Mouse (Mus musculus) G1E (cell line): ENCODE results near the gene Trabd. TPM values are rescaled to one million over a fixed set of nuclear protein-coding genes. Genes with fewer than 3 reads are reported as not detected.
A peak's percentile ranks its signal among the peaks of the same experiment; 100 is the strongest.

ENCODE experiments used
- ATAC-seq: 2 replicates; pipeline ENCODE4 v1.8.0; 2016; ENCODE audit warnings: mild to moderate bottlenecking; ENCODE audit not compliant: insufficient number of reproducible peaks, poor library complexity, low FRiP score, severe bottlenecking; ENCODE audit errors: extremely low read depth
- DNase-seq: peaks from one replicate; pipeline ENCODE4 v3.0.0; 2012; ENCODE audit warnings: low spot score
- H3K27me3 ChIP-seq: 2 replicates; pipeline ENCODE4 v1.6.1; 2012; ENCODE audit warnings: mild to moderate bottlenecking, low read length, inconsistent platforms; ENCODE audit not compliant: insufficient read depth
- H3K36me3 ChIP-seq: replicated peaks from 2 replicates; pipeline ENCODE3; 2012; ENCODE audit warnings: mild to moderate bottlenecking, inconsistent platforms
- H3K4me1 ChIP-seq: 2 replicates; pipeline ENCODE4 v1.6.1; 2012; ENCODE audit warnings: low read depth, low read length, inconsistent platforms, mixed read lengths; ENCODE audit not compliant: insufficient read depth
- H3K4me3 ChIP-seq: 2 replicates; pipeline ENCODE4 v1.5.1; 2012; ENCODE audit warnings: low read depth, mild to moderate bottlenecking, inconsistent platforms, low read length, moderate library complexity, mixed read lengths
- H3K9me3 ChIP-seq: replicated peaks from 2 replicates; pipeline ENCODE4 v1.6.1; 2012; ENCODE audit warnings: inconsistent platforms
- CTCF ChIP-seq: IDR thresholded peaks from 2 replicates; pipeline ENCODE4 v1.5.1; 2012; ENCODE audit warnings: low read depth, low read length, inconsistent platforms, mixed read lengths
- GATA1 ChIP-seq: IDR thresholded peaks from 2 replicates; pipeline ENCODE4 v1.6.1; 2012; ENCODE audit warnings: borderline replicate concordance, low read length, inconsistent platforms, mixed read lengths
- GATA2 ChIP-seq: IDR thresholded peaks from 2 replicates; pipeline ENCODE4 v1.6.1; 2012; ENCODE audit warnings: low read depth, low read length, inconsistent platforms, borderline replicate concordance
- POLR2AphosphoS5 ChIP-seq: IDR thresholded peaks from 2 replicates; pipeline ENCODE4 v1.6.1; 2012; ENCODE audit warnings: low read depth, low read length, inconsistent platforms; ENCODE audit not compliant: insufficient replicate concordance
- TAL1 ChIP-seq: conservative IDR thresholded peaks from 2 replicates; pipeline ENCODE4 v1.6.1; 2012; ENCODE audit warnings: low read depth, low read length, inconsistent platforms, mixed read lengths
- polyA plus RNA-seq: library from polyadenylated mRNA; stranded (reverse); fragments of >175 nt; gene quantifications from 2 replicates; pipeline ENCODE4 v1.2.3, GENCODE M21; 2012
- total RNA-seq, 2 experiments: library from RNA; stranded (forward) in 1 of 2; stranded (reverse) in 1 of 2; fragments of 200-1000 nt in 1 of 2; fragments of >200 nt in 1 of 2; fragmentation: Nextera tagmentation in 1 of 2; gene quantifications; 2 replicates each; pipeline ENCODE4 v1.2.3; 2014 to 2017

Gene Trabd
- total and polyA plus RNA-seq, 3 experiments: 22.1 to 60.3 (median 27.6) TPM

DNA sequence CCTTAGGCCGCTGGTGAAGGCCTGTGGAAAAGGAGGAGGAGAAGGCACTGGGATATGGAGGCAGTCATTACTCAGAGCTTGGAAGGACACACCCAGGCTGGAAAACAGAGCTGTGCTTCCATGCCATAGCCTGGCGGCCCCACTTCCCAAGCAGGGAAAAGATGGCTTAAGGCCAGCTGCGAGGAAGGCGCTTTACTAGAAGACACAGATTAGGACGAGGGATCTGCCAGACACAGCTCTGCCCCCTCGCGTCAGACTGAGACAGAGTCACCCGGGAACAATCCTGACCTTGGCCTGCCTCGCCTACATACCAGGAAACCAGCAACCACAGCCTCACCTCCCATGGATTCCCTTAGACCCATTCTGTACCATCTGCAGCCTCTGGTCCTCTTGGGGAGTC lies 35.2 kb downstream of the Trabd start:
- Histone ChIP-seq H3K9me3 (no peaks in the 10 kb centered on the region), H3K4me3 (no peak overlapping the region), H3K27me3 (no peaks in the 10 kb centered on the region), H3K36me3 (peaks cover 97% of the 10 kb centered on the region), H3K4me1 (no peaks in the 10 kb centered on the region)
- DNase-seq (no peak), ATAC-seq (no peak)
- TF ChIP-seq TAL1: no peak
- TF ChIP-seq GATA1: no peak
- no peak for TF ChIP-seq CTCF
- TF ChIP-seq GATA2: no peak
- TF ChIP-seq POLR2AphosphoS5: no peak

DNA sequence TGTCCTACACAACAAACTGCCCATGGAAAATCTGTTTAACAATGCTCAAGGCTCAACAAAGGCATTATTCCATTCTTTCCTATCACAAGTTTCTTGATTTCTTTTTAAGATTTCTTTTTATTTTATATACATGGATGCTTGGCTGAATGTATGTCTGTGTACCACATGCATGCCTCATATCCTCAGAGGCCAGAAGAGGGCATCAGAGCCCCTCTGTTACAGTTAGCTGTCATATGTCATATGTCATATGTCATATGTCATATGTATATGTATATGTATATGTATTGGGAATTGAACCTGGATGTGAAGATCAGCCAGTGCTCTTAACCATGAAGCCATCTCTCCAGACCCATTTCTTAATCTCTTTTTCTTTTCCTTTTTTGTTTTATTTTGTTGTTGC lies 43.1 kb downstream of the Trabd start:
- H3K4me1 ChIP-seq: peaks cover 37% of the 10 kb centered on the region
- H3K4me3 ChIP-seq: no peak overlapping the region
- TF ChIP-seq GATA2 (no peak), TAL1 (no peak), POLR2AphosphoS5 (no peak), CTCF (no peak), GATA1 (no peak)
- H3K36me3 ChIP-seq: peaks cover 81% of the 10 kb centered on the region
- no peaks in the 10 kb centered on the region for H3K9me3 ChIP-seq
- ATAC-seq (no peak), DNase-seq (no peak)
- H3K27me3 ChIP-seq: no peaks in the 10 kb centered on the region

DNA sequence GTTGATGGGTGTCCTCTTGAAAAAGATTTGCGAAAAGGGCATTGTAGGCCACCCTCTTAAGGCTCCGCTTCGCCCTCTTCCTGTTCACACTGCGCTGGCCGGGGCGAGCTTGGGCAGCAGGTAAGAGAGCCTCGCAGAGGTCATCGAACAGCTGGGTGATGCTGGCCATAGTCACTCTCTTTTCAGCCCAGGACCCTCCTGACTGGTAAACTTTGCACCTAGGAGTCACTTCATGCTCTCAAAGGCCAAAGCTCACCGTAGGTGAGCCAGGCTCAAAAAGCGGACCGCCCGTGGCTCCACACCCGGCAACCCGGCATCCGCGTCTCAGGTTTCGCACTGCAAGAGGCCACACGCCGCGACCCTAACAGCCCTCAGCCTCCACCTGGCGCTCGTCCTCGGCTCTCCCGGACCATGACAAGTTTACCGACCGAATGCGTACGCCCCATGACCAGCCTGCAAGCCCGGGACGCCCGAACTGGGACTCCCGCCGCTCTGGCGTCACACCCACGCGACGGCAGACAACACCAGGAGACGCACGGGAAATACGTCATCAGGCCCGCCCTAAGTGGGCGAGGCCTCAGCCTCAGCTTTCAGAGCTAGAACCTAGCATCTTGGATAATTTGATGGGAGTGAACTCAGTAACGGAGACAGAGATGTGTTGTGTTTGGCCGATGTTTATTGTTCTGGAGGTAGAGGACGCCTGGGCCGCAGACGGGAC lies 47.9 kb downstream of the Trabd start, which contains the start of gene Tubgcp6:
Gene Tubgcp6, minus strand, starts transcription at position 464 of the 718 bp plus-strand sequence.
- peak within 1 kb of the TSS; percentile 92 for H3K4me3 ChIP-seq
- no peaks in the 10 kb centered on the region for H3K27me3 ChIP-seq
- H3K4me1 ChIP-seq: peaks cover 70% of the 10 kb centered on the region
- DNase-seq (peak; percentile 98), ATAC-seq (peak; percentile 72)
- H3K36me3 ChIP-seq: peaks cover 86% of the 10 kb centered on the region
- no peaks in the 10 kb centered on the region for H3K9me3 ChIP-seq
- TF ChIP-seq GATA2: no peak
- no peak for TF ChIP-seq TAL1
- TF ChIP-seq GATA1: no peak
- no peak for TF ChIP-seq POLR2AphosphoS5
- no peak for TF ChIP-seq CTCF

DNA sequence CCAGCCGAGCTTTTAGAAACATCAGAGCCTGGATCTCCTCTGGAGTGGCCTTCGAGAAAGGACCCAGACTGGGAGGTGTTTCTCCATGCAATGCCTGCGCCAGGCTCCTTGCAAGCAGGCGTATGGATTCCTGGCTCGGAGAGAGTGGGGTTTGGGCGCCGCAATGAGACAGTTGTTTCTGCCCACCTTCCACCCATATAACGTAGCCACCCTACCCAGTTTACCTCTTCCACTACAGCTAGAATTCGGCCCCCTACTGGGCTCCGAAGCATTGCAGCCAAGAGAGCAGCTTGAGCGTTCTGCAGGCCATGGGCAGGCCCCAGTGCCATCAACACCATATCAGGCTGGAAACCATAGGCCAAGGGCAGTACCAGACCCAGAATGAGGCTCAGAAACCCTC lies 48.7 kb downstream of the Trabd start:
- no peaks in the 10 kb centered on the region for H3K9me3 ChIP-seq
- H3K36me3 ChIP-seq: peaks cover 78% of the 10 kb centered on the region
- peak overlapping the region; percentile 92; the same call in 1 of the 2 replicates for H3K4me3 ChIP-seq
- no peaks in the 10 kb centered on the region for H3K27me3 ChIP-seq
- DNase-seq (no peak), ATAC-seq (no peak)
- TF ChIP-seq TAL1: no peak
- no peak for TF ChIP-seq CTCF
- TF ChIP-seq GATA1: no peak
- TF ChIP-seq POLR2AphosphoS5: no peak
- no peak for TF ChIP-seq GATA2
- peaks cover 77% of the 10 kb centered on the region for H3K4me1 ChIP-seq

DNA sequence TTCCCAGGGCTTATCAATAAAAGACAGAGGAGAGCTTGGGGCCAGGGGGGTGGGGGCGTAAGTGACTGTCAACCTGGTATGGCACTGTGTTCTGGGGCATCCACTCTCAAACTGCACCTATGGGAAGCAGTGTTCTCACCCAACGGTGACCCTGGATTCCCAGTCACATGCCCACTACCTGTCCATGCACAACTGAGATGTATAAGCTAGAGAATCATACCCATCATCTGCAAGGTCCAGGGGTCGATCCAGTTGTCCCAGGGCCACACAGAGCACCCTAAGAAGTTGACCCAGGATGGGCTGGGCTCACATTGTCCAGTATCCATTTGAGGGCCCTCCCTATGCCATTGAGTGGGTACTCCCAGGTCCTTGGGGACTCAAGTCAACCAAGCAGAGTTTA lies 49.4 kb downstream of the Trabd start:
- ATAC-seq (no peak), DNase-seq (no peak)
- Histone ChIP-seq H3K4me3 (no peak overlapping the region), H3K4me1 (peaks cover 79% of the 10 kb centered on the region), H3K9me3 (no peaks in the 10 kb centered on the region), H3K27me3 (no peaks in the 10 kb centered on the region), H3K36me3 (peaks cover 72% of the 10 kb centered on the region)
- TF ChIP-seq TAL1 (no peak), GATA1 (no peak), POLR2AphosphoS5 (no peak), GATA2 (no peak), CTCF (no peak)

DNA sequence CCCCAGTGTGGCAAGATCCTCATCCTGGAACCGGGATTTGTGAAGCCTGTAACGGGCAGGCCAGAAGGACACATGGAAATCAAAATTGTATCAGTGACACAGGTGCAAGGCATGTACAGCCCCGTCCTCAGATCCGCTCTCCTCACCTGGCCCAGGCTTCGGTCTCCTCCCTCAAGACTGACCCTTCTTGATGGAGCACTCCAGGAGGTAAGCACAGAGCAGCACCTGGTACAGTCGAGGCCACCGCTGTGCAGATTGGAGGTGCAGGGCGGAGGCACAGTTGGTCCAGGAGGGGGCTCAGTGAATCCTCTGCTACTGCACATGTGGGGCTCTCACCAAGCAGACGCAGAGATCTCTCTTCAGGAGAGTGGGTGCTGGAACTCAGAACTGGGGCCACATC lies 50.4 kb downstream of the Trabd start:
- Histone ChIP-seq H3K9me3 (no peaks in the 10 kb centered on the region), H3K4me1 (peaks cover 74% of the 10 kb centered on the region), H3K36me3 (peaks cover 61% of the 10 kb centered on the region), H3K4me3 (no peak overlapping the region), H3K27me3 (no peaks in the 10 kb centered on the region)
- no peak for ATAC-seq
- TF ChIP-seq TAL1: no peak
- no peak for TF ChIP-seq POLR2AphosphoS5
- no peak for TF ChIP-seq GATA2
- no peak for TF ChIP-seq CTCF
- TF ChIP-seq GATA1: no peak
- DNase-seq: no peak

DNA sequence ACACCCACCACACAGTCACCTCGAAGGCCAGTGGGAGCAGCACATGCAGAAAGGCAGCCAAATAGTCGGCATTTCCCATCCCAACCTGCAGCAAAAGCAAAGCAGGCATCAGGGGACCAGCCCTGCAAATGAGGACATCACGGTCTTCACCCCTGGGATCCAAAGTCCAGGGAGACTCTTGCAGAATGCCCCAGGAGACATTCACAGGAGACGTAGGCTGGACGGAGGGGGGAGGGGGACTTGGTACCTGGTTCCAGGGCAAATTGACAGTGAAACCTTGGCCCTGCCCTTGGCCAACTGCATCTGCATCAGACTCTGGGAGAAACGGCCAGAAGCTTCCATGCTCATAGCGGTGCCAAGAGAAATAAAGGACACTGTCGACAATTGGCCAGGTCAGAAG lies 51.7 kb downstream of the Trabd start:
- DNase-seq (no peak), ATAC-seq (no peak)
- Histone ChIP-seq H3K4me1 (peaks cover 73% of the 10 kb centered on the region), H3K9me3 (no peaks in the 10 kb centered on the region), H3K4me3 (no peak overlapping the region), H3K36me3 (peaks cover 55% of the 10 kb centered on the region), H3K27me3 (no peaks in the 10 kb centered on the region)
- TF ChIP-seq GATA1: no peak
- no peak for TF ChIP-seq POLR2AphosphoS5
- no peak for TF ChIP-seq GATA2
- no peak for TF ChIP-seq TAL1
- no peak for TF ChIP-seq CTCF
